Mouse (Mus musculus) left cerebral cortex, postnatal 14 days (tissue): ENCODE results near the gene Zfp870. TPM values are rescaled to one million over a fixed set of nuclear protein-coding genes. Genes with fewer than 3 reads are reported as not detected.
"Not testable (repeated sequence)": the region's sequence is repeated elsewhere in the genome, so short reads cannot be mapped to it uniquely, and the experiment has no call there.

ENCODE experiments used
- DNase-seq, 2 experiments: peaks; one replicate each; pipeline ENCODE4 v3.0.0; 2021 to 2022; ENCODE audit warnings: low spot score in 2 of 2, mixed read lengths in 1 of 2
- intact Hi-C: fragments of 180-260 bp; cut with DNase I; formaldehyde crosslinking; loops from one replicate; pipeline ENCODE4 v1.15.1; 2025
- total RNA-seq, 2 experiments: library from RNA; stranded (reverse); gene quantifications; 2 replicates each; pipeline ENCODE4 v1.2.3; 2021

The Zfp870 gene
- total RNA-seq, 2 experiments from 2014 or later = 8.0 to 8.3 TPM

GRCm38 (mm10) chr17:32877471-32878171 is 13.8 kb downstream of the Zfp870 start:
- no peak for DNase-seq
- intact Hi-C loops = no loop called here

GRCm38 (mm10) chr17:32872696-32873095 is 18.7 kb downstream of the Zfp870 start:
- no peak for DNase-seq
- intact Hi-C loops = no loop called here

- no peak for DNase-seq
- intact Hi-C loops = no loop called here
These were observed 19.4 kb downstream of the Zfp870 start for GRCm38 (mm10) chr17:32872091-32872490.

DNA sequence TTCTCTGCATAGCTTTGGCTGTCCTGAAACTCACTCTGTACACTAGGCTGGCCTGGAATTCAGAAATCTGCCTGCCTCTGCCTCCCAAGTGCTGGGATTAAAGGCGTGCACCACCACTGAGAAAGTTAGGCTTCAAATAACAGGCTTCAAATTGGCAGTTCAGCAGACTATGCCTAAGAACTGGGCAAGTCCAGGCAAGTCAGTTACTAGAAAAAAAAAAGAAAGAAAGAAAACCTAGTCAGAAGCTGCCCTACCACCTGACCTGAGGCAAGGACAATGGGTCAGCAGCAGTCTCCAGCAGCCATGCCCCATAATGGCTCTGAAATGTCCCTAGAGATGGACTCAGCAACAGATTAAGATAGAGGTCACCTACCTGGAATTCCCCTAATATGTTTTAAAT is 20.0 kb downstream of the Zfp870 start:
- intact Hi-C loops = no loop called here
- no peak for DNase-seq

GRCm38 (mm10) chr17:32867266-32867665 is 24.2 kb downstream of the Zfp870 start:
- intact Hi-C loops = not testable (repeated sequence)

GRCm38 (mm10) chr17:32856713-32857112 is 34.7 kb downstream of the Zfp870 start:
- intact Hi-C loops, DNase-seq: not testable (repeated sequence)

More at GRCm38 (mm10) chr17:32867266-32867665, 24.2 kb downstream of the Zfp870 start:
- DNase-seq = not testable (repeated sequence)

DNA sequence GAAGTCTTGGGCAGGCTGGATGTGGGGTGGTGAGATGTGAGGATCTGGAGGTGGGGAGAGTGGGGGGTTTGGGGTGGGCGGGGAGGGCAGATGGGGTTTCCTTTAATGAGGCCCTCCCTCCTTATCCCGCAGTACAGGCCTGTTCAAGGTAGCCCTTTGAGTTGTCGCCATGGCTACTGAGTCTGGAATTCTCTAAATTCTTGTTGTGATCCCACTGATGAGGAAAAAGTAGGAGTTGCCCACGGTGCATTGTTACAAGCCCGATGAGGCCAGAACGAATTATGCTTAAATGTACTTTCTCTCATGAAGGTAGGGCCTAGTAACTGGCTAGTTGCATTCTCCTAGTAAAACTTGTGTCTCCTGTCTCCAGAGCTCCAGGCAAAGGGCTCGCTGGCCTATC is 39.9 kb downstream of the Zfp870 start:
- intact Hi-C loops = no loop called here

GRCm38 (mm10) chr17:32841388-32841787 is 50.1 kb downstream of the Zfp870 start:
- intact Hi-C loops = no loop called here
- DNase-seq = no peak

More for the DNA sequence above, 39.9 kb downstream of the Zfp870 start:
- no peak for DNase-seq

GRCm38 (mm10) chr17:32839083-32839802 is 52.2 kb downstream of the Zfp870 start:
- DNase-seq = no peak
- intact Hi-C loops = no loop called here

DNA sequence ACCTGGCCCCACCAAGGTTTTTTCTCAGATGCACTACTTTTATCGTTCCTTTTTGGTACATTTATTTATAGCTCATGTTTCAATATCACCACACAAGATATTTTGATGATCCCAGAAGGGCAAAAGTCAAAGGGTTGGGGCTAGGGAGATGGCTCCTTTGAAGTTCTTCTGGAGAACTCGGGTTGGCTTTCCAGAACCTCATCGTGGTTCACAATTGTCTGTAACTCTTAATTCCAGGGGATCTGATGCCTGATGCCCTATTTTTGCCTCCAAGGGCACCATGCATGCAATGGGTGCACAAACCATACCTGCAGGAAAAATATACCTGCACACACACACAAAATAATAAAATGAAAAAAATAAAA is 61.0 kb downstream of the Zfp870 start:
- DNase-seq = no peak

GRCm38 (mm10) chr17:32829540-32830417 is 61.7 kb downstream of the Zfp870 start, which contains the start of gene Zfp799:
Gene Zfp799, minus strand, starts transcription at chr17:32830261.
- intact Hi-C loops = loop anchor here (5.0 kb wide), 1 partner anchor 57 kb away; no protein-coding TSS in a partner anchor
- DNase-seq = peak; percentile 84 to 94

More for the DNA sequence above, 61.0 kb downstream of the Zfp870 start:
- intact Hi-C loops = loop anchor here (5.0 kb wide), 1 partner anchor 58 kb away; no protein-coding TSS in a partner anchor

Other genes starting within 250 kb of the Zfp870 start
- gene Cyp4f40, start 232.7 kb downstream of the Zfp870 start, total RNA-seq = not detected
- 10 to 100 TPM in 1 of 2 experiments, 1 to 10 TPM in 1; 8.2 to 12.0 TPM for gene Cyp4f15, start 206.0 kb downstream of the Zfp870 start, total RNA-seq
- gene Zfp871, start 103.4 kb downstream of the Zfp870 start, total RNA-seq = 10 to 100 TPM; 74.4 to 87.0 TPM
- 1 to 10 TPM; 8.0 to 8.5 TPM for gene Zfp811, start 81.7 kb downstream of the Zfp870 start, total RNA-seq
- gene Zfp799, start 61.4 kb downstream of the Zfp870 start, total RNA-seq = 10 to 100 TPM; 21.5 to 22.4 TPM
- 1 to 10 TPM; 3.3 to 3.4 TPM for gene Cyp4f14, start 25.7 kb upstream of the Zfp870 start, total RNA-seq
- gene Cyp4f13, start 55.8 kb upstream of the Zfp870 start, total RNA-seq = 10 to 100 TPM; 13.3 to 15.1 TPM
- gene Zfp472, start 74.2 kb upstream of the Zfp870 start, total RNA-seq = 1 to 10 TPM; 3.1 to 3.4 TPM
- gene Zfp952, start 101.5 kb upstream of the Zfp870 start, total RNA-seq = 10 to 100 TPM; 13.6 to 14.6 TPM
- 10 to 100 TPM; 15.8 to 17.6 TPM for gene Zfp763, start 141.8 kb upstream of the Zfp870 start, total RNA-seq
- not detected for gene 4921501E09Rik, start 176.4 kb upstream of the Zfp870 start, total RNA-seq
- gene Zfp563, start 197.7 kb upstream of the Zfp870 start, total RNA-seq = 10 to 100 TPM; 15.6 to 16.5 TPM
- 1 to 10 TPM; 1.5 to 1.6 TPM for gene Morc2b, start 248.0 kb upstream of the Zfp870 start, total RNA-seq